Mouse (Mus musculus) lung, postnatal 0 days (tissue): ENCODE results near the gene Vmn1r121.
"Not testable (repeated sequence)": the region's sequence is repeated elsewhere in the genome, so short reads cannot be mapped to it uniquely, and the experiment has no call there.

Experiments used
- CTCF ChIP-seq: IDR thresholded peaks from 2 replicates; pipeline ENCODE4 v1.5.1; 2016; ENCODE audit warnings: antibody characterized with exemption, mild to moderate bottlenecking
- EP300 ChIP-seq: IDR thresholded peaks from 2 replicates; pipeline ENCODE4 v1.6.1; 2016; ENCODE audit warnings: antibody characterized with exemption, mild to moderate bottlenecking, control low read depth

DNA sequence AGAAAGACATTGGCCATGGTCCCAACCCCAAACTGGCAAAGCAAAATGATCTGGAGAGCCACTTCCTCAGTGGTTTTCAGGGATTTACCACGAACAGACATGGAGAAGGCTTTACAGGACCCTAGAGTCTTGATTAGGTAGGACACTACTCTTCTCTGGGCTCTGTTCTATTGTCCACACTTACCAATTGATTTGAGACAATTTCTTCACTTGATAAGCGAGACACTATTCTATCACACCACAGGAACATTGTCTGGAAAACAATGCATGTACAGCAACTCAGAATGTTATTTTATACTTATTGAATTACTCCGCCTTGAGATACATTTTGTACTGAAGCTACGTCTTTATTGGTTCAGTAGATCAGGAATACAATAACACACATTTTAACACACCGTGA lies at the start of gene Vmn1r121:
- not testable (repeated sequence) for TF ChIP-seq CTCF, EP300
